Mouse (Mus musculus) liver, embryonic 12.5 days (tissue): ENCODE measurements around the gene Mgst2. TPM values are rescaled to one million over a fixed set of nuclear protein-coding genes. Genes with fewer than 3 reads are reported as not detected.

Source experiments
- ATAC-seq: fragments of 200-750 bp; cut with Nextera tagmentation; 2 replicates; pipeline ENCODE4 v1.8.0; 2017; ENCODE audit warnings: moderate number of reproducible peaks, mild to moderate bottlenecking, moderate library complexity
- H3K27ac ChIP-seq: fragments of 300-500 bp; sonication (generic); 2 replicates; pipeline ENCODE4 v1.5.1; 2016; ENCODE audit warnings: mild to moderate bottlenecking
- H3K27me3 ChIP-seq: fragments of 300-500 bp; sonication (generic); replicated peaks from 2 replicates; pipeline ENCODE4 v1.6.1; 2016; ENCODE audit warnings: mild to moderate bottlenecking, moderate library complexity
- H3K36me3 ChIP-seq: fragments of 300-500 bp; sonication (generic); 2 replicates; pipeline ENCODE4 v1.6.1; 2016; ENCODE audit warnings: mild to moderate bottlenecking, moderate library complexity
- H3K4me1 ChIP-seq: fragments of 300-500 bp; sonication (generic); 2 replicates; pipeline ENCODE4 v1.6.1; 2016
- H3K4me2 ChIP-seq: fragments of 300-500 bp; sonication (generic); 2 replicates; pipeline ENCODE4 v1.6.1; 2016; ENCODE audit warnings: mild to moderate bottlenecking, moderate library complexity
- H3K4me3 ChIP-seq: fragments of 300-500 bp; sonication (generic); 2 replicates; pipeline ENCODE4 v1.5.1; 2016; ENCODE audit warnings: mild to moderate bottlenecking, moderate library complexity
- H3K9ac ChIP-seq: fragments of 300-500 bp; sonication (generic); 2 replicates; pipeline ENCODE4 v1.6.1; 2016; ENCODE audit warnings: mild to moderate bottlenecking, moderate library complexity
- H3K9me3 ChIP-seq: fragments of 300-500 bp; sonication (generic); replicated peaks from 2 replicates; pipeline ENCODE4 v1.6.1; 2016; ENCODE audit warnings: mild to moderate bottlenecking, moderate library complexity
- WGBS: fragments of 180-500 bp; shearing (Covaris S2); methylation state at CpG from one replicate; pipeline ENCODE4 v1.1.7; 2016; ENCODE audit not compliant: insufficient replicate concordance; 5-methylcytosine and 5-hydroxymethylcytosine counted together
- polyA plus RNA-seq: library from polyadenylated mRNA; unstranded; fragments of >200 nt; fragmentation: Nextera tagmentation; extraction: Ambion mirVana; gene quantifications from 2 replicates; pipeline ENCODE4 v1.2.1, GENCODE M21; 2016

Gene Mgst2
- polyA plus RNA-seq, 1 experiment from 2014 or later: 16.5 TPM

DNA sequence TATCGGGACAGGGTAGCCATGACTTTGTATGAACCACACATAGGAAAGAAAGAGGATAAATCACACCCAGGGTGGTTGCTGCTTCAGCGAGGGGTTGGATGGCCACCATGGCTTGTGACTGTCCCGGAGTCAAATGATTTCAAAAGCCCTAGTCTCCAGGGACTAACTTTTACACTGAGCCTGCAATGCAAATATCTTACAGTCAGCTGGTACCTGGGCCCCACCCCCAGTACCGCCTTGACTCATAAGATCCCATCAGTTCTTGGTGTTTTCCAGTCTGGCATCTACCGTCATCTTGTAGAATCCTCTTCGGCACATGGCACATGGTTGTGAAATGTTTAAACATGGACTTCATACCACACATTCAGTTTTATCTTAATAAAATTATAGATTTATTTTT is 25.4 kb downstream of the Mgst2 start:
- Histone ChIP-seq H3K36me3 (peaks cover 18% of the 10 kb centered on the region), H3K9me3 (no peaks in the 10 kb centered on the region), H3K4me3 (no peak overlapping the region), H3K4me1 (peaks cover 21% of the 10 kb centered on the region), H3K27ac (no peak overlapping the region), H3K27me3 (0 out of 2 replicates have a peak, but pooled peaks cover 5% of the 10 kb centered on the region), H3K4me2 (no peak overlapping the region), H3K9ac (no peak overlapping the region)
- no peak for ATAC-seq
- 85% methylated on average over 6 of the region's 6 CpGs for WGBS

DNA sequence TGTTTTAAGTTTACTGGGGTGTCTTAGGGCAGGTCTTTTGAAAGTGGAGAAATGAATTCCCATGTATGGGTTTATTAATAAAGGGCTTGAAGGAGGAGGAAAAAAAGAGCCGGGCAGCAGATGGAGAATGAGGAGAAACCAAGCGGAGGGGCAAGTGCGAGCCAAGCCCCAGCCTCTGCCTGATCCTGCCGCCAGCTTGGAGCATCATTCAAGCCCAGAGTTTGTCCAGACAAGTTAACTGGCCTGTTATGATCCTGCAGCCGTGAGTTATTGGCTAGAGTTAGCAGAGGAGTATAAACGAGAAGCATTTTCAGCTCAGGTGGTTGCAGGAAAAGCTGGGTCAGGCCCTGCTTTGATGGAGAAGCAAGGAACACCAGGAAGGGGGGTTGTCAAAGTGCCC is 26.2 kb downstream of the Mgst2 start:
- ATAC-seq: no peak
- Histone ChIP-seq H3K4me3 (no peak overlapping the region), H3K9me3 (no peaks in the 10 kb centered on the region), H3K9ac (no peak overlapping the region), H3K36me3 (peaks cover 21% of the 10 kb centered on the region), H3K27ac (no peak overlapping the region), H3K27me3 (0 out of 2 replicates have a peak, but pooled peaks cover 5% of the 10 kb centered on the region), H3K4me1 (peaks cover 21% of the 10 kb centered on the region), H3K4me2 (no peak overlapping the region)
- WGBS: 82% methylated on average over 6 of the region's 6 CpGs

DNA sequence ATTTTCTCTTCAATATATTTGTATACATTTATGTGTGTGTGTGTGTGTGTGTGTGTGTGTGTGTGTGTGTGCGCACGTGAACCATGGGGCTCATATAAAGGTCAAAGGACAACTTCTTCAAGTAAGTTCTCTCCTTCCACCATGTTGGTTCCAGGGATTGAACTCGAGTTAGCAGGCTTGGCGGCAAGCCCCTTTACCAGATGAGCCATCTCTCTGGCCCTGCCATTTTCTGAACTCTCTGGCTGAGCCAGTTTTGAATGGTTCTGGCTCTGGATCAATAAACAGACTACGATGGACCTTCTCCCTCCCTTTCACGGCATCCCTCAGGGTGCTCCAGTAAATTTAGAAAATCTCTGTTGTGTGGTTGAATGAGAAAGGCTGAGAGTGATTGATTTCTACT is 26.6 kb downstream of the Mgst2 start:
- Histone ChIP-seq H3K27ac (no peak overlapping the region), H3K27me3 (0 out of 2 replicates have a peak, but pooled peaks cover 5% of the 10 kb centered on the region), H3K9ac (no peak overlapping the region), H3K4me2 (no peak overlapping the region), H3K36me3 (peaks cover 21% of the 10 kb centered on the region), H3K9me3 (no peaks in the 10 kb centered on the region), H3K4me3 (no peak overlapping the region), H3K4me1 (peaks cover 21% of the 10 kb centered on the region)
- 85% methylated on average over 6 of the region's 6 CpGs for WGBS
- no peak for ATAC-seq

DNA sequence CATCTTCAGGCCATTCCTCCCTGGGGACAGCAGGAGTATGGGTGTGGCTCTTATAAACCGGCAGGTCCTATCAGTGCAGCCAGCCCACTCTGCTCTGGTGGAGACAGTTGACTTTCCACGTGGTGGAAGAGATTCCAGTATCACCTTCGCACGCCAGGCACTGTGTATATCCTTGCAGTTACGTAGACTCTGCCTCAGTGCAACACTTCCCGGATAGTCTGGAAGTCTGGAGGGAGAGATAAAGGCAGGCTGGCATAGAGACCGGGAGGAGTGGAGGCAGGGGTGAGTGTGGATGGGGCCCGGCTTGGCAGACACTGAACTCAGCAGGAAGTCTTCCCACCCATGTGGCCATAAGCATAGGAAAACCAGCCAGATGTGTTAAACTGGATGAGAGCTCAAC is 28.6 kb downstream of the Mgst2 start:
- H3K4me2 ChIP-seq: peak overlapping the region; percentile 34
- H3K27ac ChIP-seq: peak overlapping the region; percentile 60
- peak overlapping the region; percentile 32; the same call in 1 of the 2 replicates for H3K9ac ChIP-seq

DNA sequence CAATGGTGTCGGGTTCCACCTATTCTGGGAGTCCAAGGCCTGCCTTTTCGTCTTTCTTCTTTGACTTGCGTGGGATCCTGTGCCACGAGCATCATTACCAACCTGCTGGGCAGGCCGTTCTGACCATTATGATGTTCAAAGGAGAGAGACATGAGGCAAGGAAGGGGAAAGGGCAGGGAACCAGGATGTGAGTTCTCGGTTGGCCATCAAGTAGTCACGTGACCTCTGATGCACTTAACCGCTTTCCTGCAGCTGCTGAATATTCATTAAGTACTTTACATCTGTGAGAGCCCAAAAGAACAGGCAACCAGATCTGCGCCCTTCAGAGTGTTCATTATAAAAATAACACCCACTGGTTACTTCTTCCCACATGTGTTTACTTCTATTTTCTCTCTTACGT is 33.0 kb downstream of the Mgst2 start:
- Histone ChIP-seq H3K9ac (no peak overlapping the region), H3K4me2 (no peak overlapping the region), H3K36me3 (peaks cover 28% of the 10 kb centered on the region), H3K27me3 (no peaks in the 10 kb centered on the region), H3K27ac (no peak overlapping the region), H3K9me3 (no peaks in the 10 kb centered on the region), H3K4me3 (no peak overlapping the region), H3K4me1 (peaks cover 17% of the 10 kb centered on the region)
- no peak for ATAC-seq
- WGBS: 85% methylated on average over 10 of the region's 10 CpGs

More for the DNA sequence above, 28.6 kb downstream of the Mgst2 start:
- H3K9me3 ChIP-seq: no peaks in the 10 kb centered on the region
- peaks cover 21% of the 10 kb centered on the region for H3K4me1 ChIP-seq
- no peaks in the 10 kb centered on the region for H3K27me3 ChIP-seq
- no peak overlapping the region for H3K4me3 ChIP-seq
- peak; percentile 96 for ATAC-seq
- 24% methylated on average over 8 of the region's 8 CpGs for WGBS
- peaks cover 21% of the 10 kb centered on the region for H3K36me3 ChIP-seq

DNA sequence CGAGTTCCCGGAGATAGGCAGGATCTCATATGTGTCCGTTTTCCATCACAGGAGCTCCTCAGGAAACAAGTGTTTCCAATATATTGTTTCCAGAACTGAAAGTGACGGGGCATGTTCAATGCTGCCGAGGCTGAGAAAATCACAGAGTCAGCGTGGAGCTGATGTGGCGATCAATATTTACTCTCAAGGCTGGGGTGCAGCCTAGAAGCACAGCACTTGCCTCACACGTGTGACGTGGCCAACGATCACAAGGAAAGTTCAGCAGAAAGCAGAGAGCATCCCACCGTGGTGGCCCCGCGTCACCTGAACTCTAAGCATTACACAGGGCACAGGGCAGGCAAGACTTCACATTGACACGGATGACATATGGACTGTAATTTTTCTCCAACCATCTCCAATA is 34.4 kb downstream of the Mgst2 start:
- ATAC-seq: no peak
- Histone ChIP-seq H3K9ac (no peak overlapping the region), H3K4me1 (peaks cover 3% of the 10 kb centered on the region; the same call in 1 of the 2 replicates), H3K4me2 (no peak overlapping the region), H3K36me3 (peaks cover 19% of the 10 kb centered on the region), H3K27me3 (no peaks in the 10 kb centered on the region), H3K9me3 (no peaks in the 10 kb centered on the region), H3K27ac (no peak overlapping the region), H3K4me3 (no peak overlapping the region)
- 82% methylated on average over 14 of the region's 14 CpGs for WGBS

DNA sequence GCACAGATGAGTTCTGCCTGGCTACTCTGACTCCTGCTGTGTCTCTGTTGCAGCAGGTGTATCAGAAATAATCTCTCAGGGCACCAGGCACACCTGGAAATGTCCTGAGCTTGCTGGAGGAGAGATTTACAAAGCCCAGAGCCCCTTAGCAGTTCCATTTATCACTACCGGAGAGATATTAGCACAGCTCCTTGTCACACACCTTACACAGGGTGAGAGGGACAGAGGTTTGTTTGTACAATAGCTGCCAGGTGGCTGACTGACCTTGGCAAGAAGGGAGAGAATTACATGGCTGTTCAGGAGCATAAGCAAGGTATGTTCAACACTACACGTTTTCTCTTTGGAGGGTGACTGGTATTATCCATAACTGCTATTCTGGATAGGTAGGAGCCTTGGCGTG is 35.6 kb downstream of the Mgst2 start:
- Histone ChIP-seq H3K4me1 (peaks cover 4% of the 10 kb centered on the region), H3K36me3 (peaks cover 8% of the 10 kb centered on the region; the same call in 1 of the 2 replicates), H3K4me3 (no peak overlapping the region), H3K9me3 (no peaks in the 10 kb centered on the region), H3K27me3 (peaks cover 6% of the 10 kb centered on the region; the same call in 1 of the 2 replicates), H3K4me2 (no peak overlapping the region), H3K27ac (no peak overlapping the region), H3K9ac (no peak overlapping the region)
- no peak for ATAC-seq
- 71% methylated on average over 3 of the region's 3 CpGs for WGBS

DNA sequence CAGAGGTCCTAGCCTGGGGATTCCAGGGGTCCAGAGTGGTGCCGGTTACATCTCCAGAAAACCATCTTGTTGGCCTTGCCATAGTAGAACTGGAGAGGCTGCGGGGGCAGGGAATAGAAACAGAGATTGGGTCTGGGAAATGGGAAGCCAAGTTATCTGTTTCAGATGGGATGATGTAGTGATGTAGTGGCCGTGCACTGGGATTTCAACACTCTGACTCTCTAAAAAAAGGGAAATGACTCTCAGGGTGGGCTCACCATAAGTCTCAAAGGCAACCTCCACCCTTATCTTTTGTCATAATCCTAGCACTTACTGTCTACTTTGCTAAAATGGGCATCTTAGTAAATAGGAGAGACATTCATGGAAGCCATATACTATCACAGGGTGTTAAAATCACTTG is 37.8 kb downstream of the Mgst2 start:
- Histone ChIP-seq H3K9me3 (no peaks in the 10 kb centered on the region), H3K4me2 (no peak overlapping the region), H3K27ac (no peak overlapping the region), H3K36me3 (peaks cover 7% of the 10 kb centered on the region; the same call in 1 of the 2 replicates), H3K9ac (no peak overlapping the region), H3K4me3 (no peak overlapping the region), H3K27me3 (peaks cover 20% of the 10 kb centered on the region), H3K4me1 (peaks cover 26% of the 10 kb centered on the region)
- ATAC-seq: no peak
- WGBS: 69% methylated on average over 3 of the region's 3 CpGs

DNA sequence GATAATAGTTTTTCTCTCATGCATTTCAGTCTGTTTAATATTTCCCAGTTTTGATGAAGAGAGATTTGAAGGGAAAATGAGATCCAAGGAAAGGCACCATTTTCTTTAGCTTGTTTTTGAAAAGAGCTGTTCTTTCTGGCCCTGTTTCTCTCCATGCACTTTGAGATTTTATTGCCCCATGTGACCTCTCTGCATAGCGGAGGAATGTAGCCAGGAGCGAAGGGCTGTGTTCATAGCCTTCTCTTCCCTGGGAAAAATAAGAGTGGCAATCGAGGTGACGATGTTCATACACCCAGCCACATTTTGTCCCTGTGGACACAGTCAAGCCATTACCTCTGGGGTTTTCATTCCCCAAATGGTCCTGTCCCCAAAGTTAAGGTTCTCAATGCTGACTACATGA is 40.0 kb downstream of the Mgst2 start:
- no peak for ATAC-seq
- Histone ChIP-seq H3K9me3 (no peaks in the 10 kb centered on the region), H3K9ac (no peak overlapping the region), H3K36me3 (peaks cover 7% of the 10 kb centered on the region; the same call in 1 of the 2 replicates), H3K27ac (no peak overlapping the region), H3K4me2 (no peak overlapping the region), H3K4me1 (peaks cover 29% of the 10 kb centered on the region), H3K27me3 (peaks cover 24% of the 10 kb centered on the region), H3K4me3 (no peak overlapping the region)
- 70% methylated on average over 4 of the region's 4 CpGs for WGBS

DNA sequence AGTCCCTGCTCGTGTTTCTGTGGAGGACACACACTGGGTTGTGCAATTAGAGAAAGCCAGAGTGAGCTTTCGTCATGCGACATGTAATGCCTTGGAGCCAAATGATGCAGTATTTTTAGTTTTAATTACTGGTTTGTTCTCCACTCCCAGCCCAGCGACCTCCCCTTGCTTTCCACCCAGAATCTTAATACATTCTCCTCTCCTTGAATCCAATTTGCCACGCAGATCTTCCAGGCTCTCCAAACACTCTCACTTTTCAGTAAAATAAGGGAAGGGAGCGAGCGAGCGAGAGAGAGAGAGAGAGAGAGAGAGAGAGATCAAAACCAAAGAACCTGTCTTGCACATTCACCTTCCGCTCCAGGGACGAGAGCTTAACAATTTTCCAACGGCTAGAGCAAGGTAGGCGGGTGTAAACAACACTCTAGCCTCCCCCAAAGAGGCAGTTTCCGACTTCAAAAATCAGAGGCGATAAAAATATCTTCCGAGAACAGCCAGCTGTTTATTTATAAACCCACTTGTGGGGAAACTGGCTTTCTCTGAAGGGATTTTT is 40.6 kb downstream of the Mgst2 start:
- Histone ChIP-seq H3K4me3 (peak overlapping the region; percentile 53), H3K27ac (no peak overlapping the region)

DNA sequence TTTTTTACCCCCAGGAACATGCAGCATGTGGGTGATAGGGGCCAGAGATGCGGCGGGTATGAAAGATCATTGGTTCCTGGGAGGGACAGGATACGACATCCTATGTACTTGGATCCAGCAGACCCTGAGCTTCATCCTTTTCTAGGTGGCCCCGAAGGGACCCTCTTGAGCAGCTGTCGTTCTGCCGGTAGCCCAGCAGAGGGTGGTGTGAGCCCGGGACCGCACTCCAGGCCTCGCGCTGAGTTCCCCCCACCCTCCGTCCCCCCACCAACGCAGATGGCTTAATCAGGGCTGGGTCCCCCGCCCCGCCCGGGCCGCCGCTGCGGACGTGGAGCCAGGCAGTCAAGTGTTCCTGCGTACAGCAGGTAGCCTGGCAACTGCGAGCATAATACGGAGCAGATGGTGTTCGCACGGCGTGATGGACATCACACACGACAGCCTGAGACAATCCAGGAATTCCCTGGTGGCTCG is 41.2 kb downstream of the Mgst2 start:
- H3K4me3 ChIP-seq: peak overlapping the region; percentile 53
- H3K36me3 ChIP-seq: peaks cover 7% of the 10 kb centered on the region; the same call in 1 of the 2 replicates
- peak overlapping the region; percentile 61 for H3K9ac ChIP-seq
- H3K4me1 ChIP-seq: peaks cover 29% of the 10 kb centered on the region
- H3K4me2 ChIP-seq: peak overlapping the region; percentile 87
- H3K27ac ChIP-seq: no peak overlapping the region
- peaks cover 24% of the 10 kb centered on the region for H3K27me3 ChIP-seq
- ATAC-seq: peak; percentile 80
- H3K9me3 ChIP-seq: no peaks in the 10 kb centered on the region
- whole genome bisulfite sequencing: 2% methylated on average over 27 of the region's 27 CpGs

More for the DNA sequence above, 40.6 kb downstream of the Mgst2 start:
- 33% methylated on average over 15 of the region's 15 CpGs for WGBS
- Histone ChIP-seq H3K9me3 (no peaks in the 10 kb centered on the region), H3K4me1 (peaks cover 29% of the 10 kb centered on the region), H3K27me3 (peaks cover 24% of the 10 kb centered on the region), H3K36me3 (peaks cover 7% of the 10 kb centered on the region; the same call in 1 of the 2 replicates), H3K4me2 (peak overlapping the region; percentile 87), H3K9ac (0 out of 2 replicates have a peak overlapping the region, but pooled peaks have one; percentile 61)
- no peak for ATAC-seq

DNA sequence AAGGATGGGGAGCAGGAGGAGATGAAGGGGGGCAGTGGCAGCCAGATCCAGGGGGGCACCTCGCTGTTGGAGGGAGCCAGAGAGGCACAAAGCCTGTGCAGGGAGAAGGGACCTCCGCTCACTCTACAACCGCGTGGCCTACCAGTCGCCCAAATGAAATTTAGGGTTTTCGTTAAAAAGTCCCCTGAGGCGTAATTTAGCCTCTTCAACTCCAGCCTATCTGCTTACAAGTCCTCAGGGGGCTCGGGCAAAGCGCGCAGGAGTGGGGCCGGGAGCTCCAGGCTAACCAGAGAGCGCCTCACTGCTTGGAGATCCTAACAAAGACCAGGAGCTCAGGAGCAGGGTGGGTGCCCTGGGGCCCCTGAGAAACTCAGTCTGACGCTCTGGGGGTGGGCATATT is 41.8 kb downstream of the Mgst2 start:
- Histone ChIP-seq H3K9ac (peak overlapping the region; percentile 61), H3K9me3 (no peaks in the 10 kb centered on the region), H3K36me3 (peaks cover 1% of the 10 kb centered on the region; the same call in 1 of the 2 replicates), H3K4me1 (peaks cover 29% of the 10 kb centered on the region), H3K4me2 (peak overlapping the region; percentile 87), H3K27ac (no peak overlapping the region), H3K4me3 (peak overlapping the region; percentile 53), H3K27me3 (peaks cover 24% of the 10 kb centered on the region)
- WGBS: 26% methylated on average over 13 of the region's 13 CpGs
- ATAC-seq: peak; percentile 27; the same call in 1 of the 2 replicates
